Mouse (Mus musculus) adrenal gland, postnatal 4 days (tissue): ENCODE measurements around the gene Gpx5. TPM values are rescaled to one million over a fixed set of nuclear protein-coding genes. Genes with fewer than 3 reads are reported as not detected.
"Not testable (repeated sequence)": the region's sequence is repeated elsewhere in the genome, so short reads cannot be mapped to it uniquely, and the experiment has no call there.

ENCODE experiments used
- DNase-seq, 2 experiments: peaks; one replicate each; pipeline ENCODE4 v3.0.0; 2021 to 2022; ENCODE audit warnings: low spot score in 2 of 2, mixed read lengths in 2 of 2
- total RNA-seq, 2 experiments: library from RNA; stranded (reverse); gene quantifications; 2 replicates each; pipeline ENCODE4 v1.2.3; 2021

The Gpx5 gene
- total RNA-seq, 2 experiments from 2014 or later: not detected

DNA sequence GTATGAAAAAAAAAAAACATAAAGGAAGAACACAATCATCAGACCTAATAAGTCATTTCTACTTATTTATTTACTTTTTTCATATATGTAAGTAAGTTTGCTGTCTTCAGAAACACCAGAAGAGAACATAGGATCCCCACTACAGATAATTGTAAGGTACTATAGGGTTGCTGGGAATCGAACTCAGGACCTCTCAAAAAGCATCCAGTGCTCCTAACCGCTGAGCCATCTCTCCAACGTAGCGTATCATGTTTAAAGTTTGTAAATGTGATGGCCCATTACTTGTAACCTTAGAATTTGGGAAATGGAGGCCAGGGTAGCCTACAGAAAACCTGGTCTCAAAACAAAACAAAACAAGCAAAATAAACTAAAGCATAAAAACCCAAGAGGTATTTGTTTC, 25.0 kb downstream of the Gpx5 start:
- DNase-seq: no peak

GRCm38 (mm10) chr13:21265736-21266135, 26.8 kb downstream of the Gpx5 start:
- DNase-seq: no peak

DNA sequence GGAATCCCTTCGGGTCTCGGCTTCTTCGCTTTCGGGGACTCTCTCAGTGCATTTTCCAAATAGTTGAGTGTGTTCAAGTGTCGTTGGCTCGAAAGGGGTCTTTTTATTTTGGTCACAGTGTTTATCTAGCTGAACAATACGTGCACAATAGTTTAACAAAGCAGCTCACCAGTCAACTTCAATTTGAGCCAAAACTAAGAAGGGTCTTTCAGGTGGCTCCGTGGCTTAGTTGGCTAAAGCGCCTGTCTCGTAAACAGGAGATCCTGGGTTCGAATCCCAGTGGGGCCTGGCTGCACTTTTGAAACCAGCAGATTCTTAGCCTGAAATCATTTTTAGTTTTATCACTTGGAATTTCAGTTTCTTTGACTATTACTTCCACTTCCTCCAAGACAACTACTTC, 28.2 kb downstream of the Gpx5 start:
- no peak for DNase-seq

DNA sequence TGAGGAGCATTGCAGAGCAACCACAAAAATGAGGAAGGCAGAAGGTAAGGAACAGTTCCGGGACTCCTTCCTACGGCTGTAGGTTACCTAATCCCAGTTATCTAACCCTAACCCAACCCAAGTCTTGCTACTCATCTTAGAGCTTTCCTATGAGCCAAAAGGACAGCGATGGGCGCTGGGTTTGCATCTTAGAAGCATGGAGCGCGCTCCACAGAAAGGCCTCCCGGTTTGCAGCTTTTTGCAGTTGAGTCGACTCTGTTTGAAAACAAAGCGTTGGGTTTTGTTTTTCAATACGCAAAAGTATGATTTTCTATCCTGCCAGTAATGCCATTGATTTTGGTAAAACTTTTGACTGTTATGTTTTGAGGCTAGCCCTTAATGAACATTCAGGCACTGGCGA, 28.6 kb downstream of the Gpx5 start:
- DNase-seq: no peak

DNA sequence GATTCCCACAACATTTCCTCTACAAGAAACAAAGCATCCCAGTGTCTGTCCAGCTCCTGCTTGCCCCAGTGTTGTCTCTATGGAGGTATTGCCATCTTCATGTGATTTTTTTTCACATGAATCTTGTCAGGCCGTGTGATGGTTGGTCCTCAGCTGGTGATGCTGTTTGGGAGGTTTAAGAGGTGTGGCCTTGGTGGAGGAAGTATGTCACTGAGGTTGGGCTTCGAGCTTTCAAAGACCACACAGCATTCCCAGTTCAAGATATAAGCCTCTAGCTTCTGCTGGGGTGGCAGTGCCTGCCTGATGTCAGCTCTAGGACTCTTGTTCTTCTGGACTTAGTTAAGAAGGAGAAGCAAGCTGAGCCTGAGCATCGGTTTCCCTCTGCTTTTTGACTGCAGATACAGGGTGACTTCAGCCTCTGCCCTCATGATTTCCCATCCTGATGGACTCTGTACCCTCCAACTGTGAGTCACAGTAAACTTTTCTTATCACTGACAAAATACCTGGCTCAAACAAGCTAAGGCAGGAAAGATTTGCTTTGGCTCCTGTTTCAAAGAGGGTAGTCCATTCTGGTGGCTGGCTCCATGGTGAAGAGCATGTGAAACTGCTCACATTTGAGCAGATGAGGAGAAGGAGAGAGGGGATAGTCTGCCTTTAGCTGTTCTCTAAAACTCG, 29.6 kb downstream of the Gpx5 start:
- DNase-seq: no peak

- no peak for DNase-seq
These were observed 32.2 kb downstream of the Gpx5 start for GRCm38 (mm10) chr13:21260289-21260688.

DNA sequence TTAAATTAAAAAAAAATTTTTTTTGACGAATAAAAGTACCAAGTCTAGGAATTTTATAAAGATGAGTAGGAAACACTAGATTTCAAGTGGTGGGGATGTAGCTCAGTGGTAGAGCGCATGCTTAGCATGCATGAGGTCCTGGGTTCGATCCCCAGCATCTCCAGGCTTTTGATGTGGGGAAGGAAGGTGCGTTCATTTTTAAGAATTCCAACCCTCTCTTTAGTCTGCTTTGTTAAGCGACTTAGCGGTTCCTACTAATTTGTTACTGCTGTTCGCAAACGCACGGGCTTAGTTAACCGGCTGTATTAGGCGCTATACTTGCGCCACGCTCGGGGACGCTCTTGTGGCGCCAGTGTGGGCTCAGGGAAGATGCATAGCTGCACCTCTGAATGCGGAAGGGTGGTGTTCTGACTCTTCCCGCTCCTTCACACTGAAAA, 32.8 kb downstream of the Gpx5 start:
- DNase-seq: no peak

GRCm38 (mm10) chr13:21259171-21259631, 33.3 kb downstream of the Gpx5 start:
- no peak for DNase-seq

- DNase-seq: no peak
These were observed 34.0 kb downstream of the Gpx5 start for GRCm38 (mm10) chr13:21258524-21258923.

GRCm38 (mm10) chr13:21253986-21254385, 38.5 kb downstream of the Gpx5 start:
- no peak for DNase-seq

GRCm38 (mm10) chr13:21253569-21253968, 39.0 kb downstream of the Gpx5 start:
- no peak for DNase-seq

- DNase-seq: no peak
These were observed 39.5 kb downstream of the Gpx5 start for GRCm38 (mm10) chr13:21253040-21253439.

GRCm38 (mm10) chr13:21250074-21250681, 42.4 kb downstream of the Gpx5 start:
- no peak for DNase-seq

- no peak for DNase-seq
These were observed 43.5 kb downstream of the Gpx5 start for GRCm38 (mm10) chr13:21249022-21249421.

DNA sequence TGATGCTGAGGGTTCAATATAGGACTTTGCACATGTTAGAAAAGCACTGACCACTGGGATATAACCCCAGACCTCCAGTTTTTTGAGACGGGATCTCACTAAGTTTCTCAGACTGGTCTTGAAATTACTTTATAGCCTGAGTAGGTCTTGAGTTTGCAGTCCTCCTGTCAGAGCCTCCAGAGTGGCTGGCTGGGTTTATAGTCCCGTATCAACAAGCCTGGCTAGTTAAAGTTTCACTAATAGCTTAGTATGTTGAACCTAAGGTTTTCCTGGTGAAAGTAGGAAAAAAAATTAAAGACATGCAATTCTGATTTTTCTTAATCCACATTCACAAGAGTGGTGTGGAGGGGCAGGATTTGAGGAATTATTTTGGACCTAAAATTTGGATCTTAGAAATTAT, 46.3 kb downstream of the Gpx5 start:
- DNase-seq: no peak

DNA sequence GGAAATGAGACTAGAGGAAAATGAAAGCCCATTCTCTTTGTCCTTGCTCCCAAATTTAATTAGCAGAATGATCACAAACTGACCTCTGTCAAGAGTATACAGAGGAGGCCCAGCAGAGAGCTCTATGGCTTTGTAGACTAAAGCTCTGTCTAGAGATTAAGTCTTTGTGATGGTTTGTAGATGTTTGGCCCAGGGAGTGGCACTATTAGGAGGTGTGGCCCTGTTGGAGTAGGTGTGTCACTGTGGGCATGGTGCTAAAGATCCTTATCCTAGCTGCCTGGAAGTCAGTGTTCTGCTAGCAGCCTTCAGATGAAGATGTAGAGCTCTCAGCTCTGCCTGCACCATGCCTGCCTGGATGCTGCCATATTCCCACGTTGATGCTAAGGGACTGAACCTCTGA, 47.6 kb downstream of the Gpx5 start:
- DNase-seq: not testable (repeated sequence)

- DNase-seq: no peak
These were observed 48.4 kb downstream of the Gpx5 start for GRCm38 (mm10) chr13:21244089-21244488.

DNA sequence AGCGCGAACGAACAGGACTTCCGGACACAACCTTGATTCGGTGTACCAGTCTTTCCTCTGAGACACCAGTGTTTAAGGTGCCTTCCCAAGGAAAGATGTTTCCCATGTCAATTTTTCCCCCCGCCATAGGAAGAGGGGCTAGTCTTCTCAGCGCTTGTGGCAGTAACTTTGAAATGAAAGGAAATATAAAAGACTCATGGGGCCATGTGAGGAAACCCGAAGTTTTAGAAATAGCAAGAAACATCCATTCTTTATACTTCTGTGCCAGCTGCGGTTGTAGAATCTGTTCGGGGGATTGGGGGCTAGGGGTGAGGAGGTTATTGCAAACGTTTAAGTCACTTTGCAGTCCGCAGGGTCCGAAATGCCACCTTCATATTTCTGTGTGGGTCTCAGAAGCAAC, 49.3 kb downstream of the Gpx5 start:
- DNase-seq: no peak

DNA sequence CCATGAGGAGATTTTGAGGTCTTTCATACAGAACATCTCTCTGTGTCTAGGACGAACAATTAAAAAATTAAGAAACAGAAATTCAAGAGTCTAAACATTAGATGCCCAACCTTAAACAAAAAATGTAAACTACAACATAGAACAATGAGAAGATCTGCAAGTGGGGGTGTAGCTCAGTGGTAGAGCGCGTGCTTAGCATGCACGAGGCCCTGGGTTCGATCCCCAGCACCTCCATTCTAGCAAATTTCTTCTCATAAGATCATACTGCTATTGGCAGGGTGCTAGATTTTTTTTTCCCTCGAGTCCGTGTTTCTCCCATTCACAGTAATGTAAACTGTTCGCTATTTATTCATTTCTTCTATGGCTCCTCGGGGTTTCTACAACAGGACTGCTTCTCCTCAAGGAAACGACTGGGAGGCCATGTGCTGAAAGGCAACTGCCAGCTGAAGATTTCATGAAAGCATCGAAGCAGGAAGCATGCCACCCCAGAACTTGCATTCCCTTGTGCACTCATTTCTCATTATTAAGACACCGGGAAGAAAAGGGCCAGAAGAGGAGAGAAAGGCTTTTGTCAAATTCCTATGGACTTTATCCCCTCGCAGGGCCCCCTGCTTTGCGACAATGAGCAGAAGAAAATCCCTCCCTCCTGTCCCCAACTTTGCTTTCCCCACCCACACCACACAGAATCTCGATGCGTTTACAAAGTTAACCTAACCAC, 50.0 kb downstream of the Gpx5 start:
- no peak for DNase-seq

- DNase-seq: no peak
These were observed 51.7 kb downstream of the Gpx5 start for GRCm38 (mm10) chr13:21240788-21241187.

DNA sequence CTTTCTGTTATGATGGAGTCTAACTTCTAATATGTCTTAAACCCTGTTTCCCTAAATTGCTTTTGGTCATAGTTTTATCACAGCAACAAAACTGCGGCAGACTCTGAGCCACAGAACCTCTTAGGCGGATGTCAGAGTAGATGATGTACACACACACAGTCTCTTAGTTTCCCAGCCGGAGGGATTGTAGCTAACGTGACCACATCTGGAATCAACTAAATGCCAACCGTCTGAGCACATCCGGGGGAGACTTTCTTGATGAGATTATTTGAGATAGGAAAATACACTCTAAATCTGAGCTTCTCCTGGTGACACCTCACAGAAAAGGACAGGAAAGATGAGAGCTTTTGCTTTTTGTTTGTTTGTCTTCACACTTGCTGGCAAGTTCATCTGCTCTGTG, 55.4 kb downstream of the Gpx5 start:
- no peak for DNase-seq

- no peak for DNase-seq
These were observed 55.8 kb downstream of the Gpx5 start for GRCm38 (mm10) chr13:21236714-21237113.
